ENCODE assay signal across 12 mouse cellular contexts in the genomic region with DNA sequence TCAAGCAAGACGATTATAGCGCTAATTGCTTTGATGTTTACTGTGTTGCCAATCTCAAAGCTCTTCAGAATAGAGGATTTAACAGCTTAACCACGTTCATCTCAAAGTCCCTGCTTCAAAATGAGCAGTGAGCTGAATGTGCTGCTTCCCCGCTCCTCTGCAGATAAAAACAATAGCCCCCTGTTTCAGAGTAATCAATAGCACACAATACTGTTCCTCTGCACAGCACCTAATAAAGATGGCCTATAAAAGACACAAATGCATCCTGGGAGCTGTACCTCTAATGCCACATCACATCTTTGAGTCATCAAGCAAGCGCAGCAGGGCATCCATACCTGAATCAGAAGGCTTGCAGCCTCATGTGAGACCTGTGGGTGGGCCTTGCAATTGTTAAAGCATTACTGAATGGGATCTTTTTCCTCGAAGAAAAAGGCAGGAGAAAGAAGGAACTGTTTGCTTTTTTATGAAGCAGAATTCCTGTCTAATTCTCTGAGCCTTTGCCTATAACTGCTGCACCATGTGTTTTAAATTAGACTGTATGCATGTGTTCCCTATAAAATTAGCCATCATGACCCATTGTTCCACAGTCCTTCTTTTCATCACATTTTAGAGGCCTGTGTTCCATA.
DNase-seq lines count a peak whose midpoint lies in the region; ATAC-seq and TF ChIP-seq lines count a peak whose summit lies in the region.
"Had no signal": no experiment of that assay in that cellular context is flagged by ENCODE, and none has a peak within 500 bp of the region (broad histone marks: within the 10 kb centered on the region; RNA-seq: fewer than 3 reads in every experiment).

No protein-coding gene starts in this region.

- 34% methylated on average over 6 of the region's 6 CpGs for WGBS in neural tube, embryonic 15.5 days
- WGBS in forebrain, embryonic 13.5 days: 2% methylated on average over 6 of the region's 6 CpGs
- WGBS in limb, embryonic 14.5 days: 24% methylated on average over 6 of the region's 6 CpGs

- no peaks in the 10 kb centered on the region for H3K9me3 ChIP-seq in neural tube, embryonic 15.5 days (replicated peaks)
- no peaks in the 10 kb centered on the region for H3K9me3 ChIP-seq in forebrain, embryonic 13.5 days (replicated peaks)
- no peaks in the 10 kb centered on the region for H3K9me3 ChIP-seq in limb, embryonic 14.5 days (ENCODE audit: control insufficient read depth, low read length)

- no peak for TF ChIP-seq POLR2A in limb, embryonic 14.5 days (IDR thresholded peaks at IDR 0.05; ENCODE audit: borderline replicate concordance, extremely low read depth, insufficient read depth, insufficient read length)

- H3K4me2 ChIP-seq in neural tube, embryonic 15.5 days: no peak overlapping the region
- 0 out of 2 replicates have a peak overlapping the region, but pooled peaks have one; percentile 2 for H3K4me2 ChIP-seq in forebrain, embryonic 13.5 days
- 0 out of 2 replicates have a peak overlapping the region, but pooled peaks have one; percentile 5 for H3K4me2 ChIP-seq in limb, embryonic 14.5 days (replicated peaks; ENCODE audit: low read depth, low read length, severe bottlenecking)

- no peaks in the 10 kb centered on the region for H3K36me3 ChIP-seq in neural tube, embryonic 15.5 days
- H3K36me3 ChIP-seq in forebrain, embryonic 13.5 days (ENCODE audit: poor library complexity, severe bottlenecking): no peaks in the 10 kb centered on the region
- H3K36me3 ChIP-seq in limb, embryonic 14.5 days (ENCODE audit: control insufficient read depth, insufficient read depth, low read length): no peaks in the 10 kb centered on the region

- no peak for ATAC-seq in neural tube, embryonic 15.5 days (ENCODE audit: low FRiP score)
- ATAC-seq in forebrain, embryonic 13.5 days: peak; percentile 79
- ATAC-seq in limb, embryonic 14.5 days (ENCODE audit: low FRiP score, low read depth): peak; percentile 89
- ATAC-seq: CD4-positive, CD25-positive, alpha-beta regulatory T cell, adult 4 months had no signal

- H3K27me3 ChIP-seq in neural tube, embryonic 15.5 days (replicated peaks): no peaks in the 10 kb centered on the region
- H3K27me3 ChIP-seq in forebrain, embryonic 13.5 days: no peaks in the 10 kb centered on the region
- H3K27me3 ChIP-seq in limb, embryonic 14.5 days (ENCODE audit: control insufficient read depth, insufficient read depth, low read length): no peaks in the 10 kb centered on the region

- H3K9ac ChIP-seq in neural tube, embryonic 15.5 days (replicated peaks): no peak overlapping the region
- no peak overlapping the region for H3K9ac ChIP-seq in forebrain, embryonic 13.5 days
- H3K9ac ChIP-seq in limb, embryonic 14.5 days (ENCODE audit: low read depth, low read length, severe bottlenecking): no peak overlapping the region

- DNase-seq in neural tube, embryonic 10.5 days (ENCODE audit: extremely low spot score, low spot score): peak; percentile 30
- DNase-seq in limb, embryonic 14.5 days (ENCODE audit: low spot score): peak; percentile 89
- no peak for DNase-seq in left cerebral cortex, postnatal 36 days (ENCODE audit: low spot score in 2 of 2)
- DNase-seq in MN1 (ENCODE audit: low spot score): no peak
- DNase-seq in lung, postnatal 25 days (ENCODE audit: low spot score): no peak
- DNase-seq in lung, postnatal 36 days: no peak
- DNase-seq: gastrocnemius, adult 2 months; kidney, postnatal 25 days had no signal

- H3K4me1 ChIP-seq in neural tube, embryonic 15.5 days: peaks cover 8% of the 10 kb centered on the region; the same call in 1 of the 2 replicates
- H3K4me1 ChIP-seq in forebrain, embryonic 13.5 days: peaks cover 22% of the 10 kb centered on the region
- peaks cover 16% of the 10 kb centered on the region for H3K4me1 ChIP-seq in limb, embryonic 14.5 days (ENCODE audit: control insufficient read depth, insufficient read depth, low read length)

- intact Hi-C loops in left cerebral cortex, postnatal 36 days (cut with DNase I): no loop called here

- H3K27ac ChIP-seq in neural tube, embryonic 15.5 days (replicated peaks): no peak overlapping the region
- no peak overlapping the region for H3K27ac ChIP-seq in forebrain, embryonic 13.5 days
- peak overlapping the region; percentile 56 for H3K27ac ChIP-seq in limb, embryonic 14.5 days (replicated peaks; ENCODE audit: low read depth, low read length)
- H3K27ac ChIP-seq: gastrocnemius, adult 2 months; macrophage had no signal

- H3K4me3 ChIP-seq in neural tube, embryonic 15.5 days (replicated peaks): no peak overlapping the region
- no peak overlapping the region for H3K4me3 ChIP-seq in forebrain, embryonic 13.5 days
- H3K4me3 ChIP-seq in limb, embryonic 14.5 days (replicated peaks; ENCODE audit: low read length): no peak overlapping the region
- H3K4me3 ChIP-seq: gastrocnemius, adult 2 months had no signal

Comparison
In these comparisons a context has a peak if more than half of its experiments do, and no peak if none do; other contexts are left out.
1. DNase-seq: peak in neural tube, embryonic 10.5 days (single experiment) and limb, embryonic 14.5 days (single experiment); none in left cerebral cortex, postnatal 36 days (0 of 2), MN1 (single experiment), lung, postnatal 25 days (single experiment) and lung, postnatal 36 days (single experiment).